Mouse (Mus musculus): Measurements from ENCODE around the gene Tnp2. TPM values are rescaled to one million over a fixed set of nuclear protein-coding genes. Genes with fewer than 3 reads are reported as not detected.
"Not testable (repeated sequence)": the region's sequence is repeated elsewhere in the genome, so short reads cannot be mapped to it uniquely, and the experiment has no call there.

The Tnp2 gene
- polyA plus RNA-seq, 1 experiment from 2014 or later, result not detected

DNA sequence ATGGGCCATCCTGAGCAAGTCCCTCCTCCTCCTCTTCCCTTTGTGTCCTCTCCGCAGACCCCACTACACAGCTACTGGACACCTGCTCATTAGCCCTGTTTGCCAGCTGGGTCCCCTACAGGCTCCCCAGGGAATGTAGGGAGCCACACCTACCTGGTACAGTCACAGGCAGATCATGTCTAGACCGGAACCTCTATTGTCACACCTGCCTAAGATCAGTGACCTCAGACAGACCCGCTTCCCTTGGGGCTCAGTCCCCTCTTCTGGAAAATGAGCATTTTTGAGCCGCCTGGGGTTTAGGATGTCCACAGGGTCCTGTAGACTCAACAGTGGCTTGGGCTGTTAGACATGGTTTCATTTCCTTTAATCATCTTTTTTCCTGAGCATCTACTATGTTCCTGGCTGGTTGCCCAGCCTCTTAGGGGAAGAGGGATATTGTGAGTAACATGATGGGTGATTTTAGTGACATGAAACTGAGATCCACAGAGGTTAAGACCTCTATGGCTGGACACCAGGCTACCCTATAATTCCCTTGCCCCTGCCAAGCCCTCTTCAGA lies 30.2 kb upstream of the Tnp2 start:
- Histone ChIP-seq H3K4me1 (replicated peaks; ENCODE audit: insufficient read depth, low read length) (no peaks in the 10 kb centered on the region), H3K4me2 (ENCODE audit: low read length) (no peak overlapping the region), H3K9ac (ENCODE audit: low read depth, low read length) (no peak overlapping the region), H3K4me3 (replicated peaks; ENCODE audit: low read depth, low read length) (no peak overlapping the region), H3K36me3 (ENCODE audit: insufficient read depth, low read length) (no peaks in the 10 kb centered on the region), H3K27me3 (ENCODE audit: insufficient read depth, low read length) (no peaks in the 10 kb centered on the region), H3K9me3 (replicated peaks; ENCODE audit: low read length) (no peaks in the 10 kb centered on the region), H3K27ac (no peak overlapping the region)
- WGBS, result 82% methylated on average over 4 of the region's 4 CpGs
- no peak for DNase-seq (ENCODE audit: low spot score)
- no peak for ATAC-seq (replicated peaks; ENCODE audit: low FRiP score, low read depth)
- TF ChIP-seq CTCF (IDR thresholded peaks at IDR 0.05; ENCODE audit: low read depth), result no peak

DNA sequence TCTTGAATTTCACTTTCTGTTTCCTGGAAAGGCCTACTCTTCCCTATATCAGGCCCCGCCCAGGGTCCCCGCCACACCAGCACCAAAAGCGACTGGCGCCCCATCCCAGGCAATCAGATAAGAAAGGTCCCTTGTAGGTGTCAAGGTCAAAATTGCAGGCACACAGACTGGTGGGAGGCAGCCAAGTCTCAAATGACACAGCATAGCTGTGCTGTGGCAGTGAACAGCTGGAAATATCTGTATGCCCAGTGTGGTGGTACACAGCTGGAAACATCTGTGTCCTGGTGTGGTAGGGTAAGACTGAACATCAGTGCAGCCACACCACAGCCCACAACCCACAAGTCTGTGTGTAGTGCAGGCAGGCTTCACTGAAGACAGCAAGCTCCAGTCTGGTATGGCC lies 26.4 kb upstream of the Tnp2 start:
- no peak overlapping the region for H3K4me2 ChIP-seq (ENCODE audit: low read length)
- no peak overlapping the region for H3K4me3 ChIP-seq (replicated peaks; ENCODE audit: low read depth, low read length)
- no peak for TF ChIP-seq CTCF (IDR thresholded peaks at IDR 0.05; ENCODE audit: low read depth)
- no peak overlapping the region for H3K27ac ChIP-seq
- ATAC-seq (replicated peaks; ENCODE audit: low FRiP score, low read depth) (no peak), DNase-seq (ENCODE audit: low spot score) (no peak)
- no peaks in the 10 kb centered on the region for H3K36me3 ChIP-seq (ENCODE audit: insufficient read depth, low read length)
- 56% methylated on average over 4 of the region's 4 CpGs for WGBS
- no peak overlapping the region for H3K9ac ChIP-seq (ENCODE audit: low read depth, low read length)
- no peaks in the 10 kb centered on the region for H3K27me3 ChIP-seq (ENCODE audit: insufficient read depth, low read length)
- no peaks in the 10 kb centered on the region for H3K9me3 ChIP-seq (replicated peaks; ENCODE audit: low read length)
- no peaks in the 10 kb centered on the region for H3K4me1 ChIP-seq (replicated peaks; ENCODE audit: insufficient read depth, low read length)

DNA sequence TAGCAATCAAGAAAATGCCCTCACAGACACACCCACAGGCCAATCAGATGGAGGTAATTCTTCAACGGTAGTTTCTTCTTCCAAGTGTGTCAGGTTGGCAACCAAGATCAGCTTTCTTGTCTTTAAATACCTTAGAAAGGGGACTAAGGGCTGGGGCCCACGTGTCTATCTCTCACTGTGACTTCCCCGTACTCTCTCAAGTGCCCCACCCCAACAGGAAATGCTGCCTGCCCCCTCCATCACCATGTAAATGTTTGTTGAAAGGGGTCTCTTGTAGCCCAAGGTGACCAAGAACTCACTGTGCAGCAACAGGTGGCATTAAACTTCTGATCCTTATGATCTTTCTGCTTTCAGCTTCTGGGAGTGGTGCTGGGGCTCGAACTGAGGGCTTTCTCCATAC lies 25.3 kb upstream of the Tnp2 start:
- Histone ChIP-seq H3K36me3 (ENCODE audit: insufficient read depth, low read length) (no peaks in the 10 kb centered on the region), H3K4me3 (replicated peaks; ENCODE audit: low read depth, low read length) (no peak overlapping the region), H3K9me3 (replicated peaks; ENCODE audit: low read length) (no peaks in the 10 kb centered on the region), H3K9ac (ENCODE audit: low read depth, low read length) (no peak overlapping the region), H3K4me2 (ENCODE audit: low read length) (no peak overlapping the region), H3K4me1 (replicated peaks; ENCODE audit: insufficient read depth, low read length) (no peaks in the 10 kb centered on the region), H3K27me3 (ENCODE audit: insufficient read depth, low read length) (no peaks in the 10 kb centered on the region), H3K27ac (no peak overlapping the region)
- 84% methylated on average over 4 of the region's 4 CpGs for WGBS
- TF ChIP-seq CTCF (IDR thresholded peaks at IDR 0.05; ENCODE audit: low read depth), result no peak
- no peak for DNase-seq (ENCODE audit: low spot score)
- no peak for ATAC-seq (replicated peaks; ENCODE audit: low FRiP score, low read depth)

DNA sequence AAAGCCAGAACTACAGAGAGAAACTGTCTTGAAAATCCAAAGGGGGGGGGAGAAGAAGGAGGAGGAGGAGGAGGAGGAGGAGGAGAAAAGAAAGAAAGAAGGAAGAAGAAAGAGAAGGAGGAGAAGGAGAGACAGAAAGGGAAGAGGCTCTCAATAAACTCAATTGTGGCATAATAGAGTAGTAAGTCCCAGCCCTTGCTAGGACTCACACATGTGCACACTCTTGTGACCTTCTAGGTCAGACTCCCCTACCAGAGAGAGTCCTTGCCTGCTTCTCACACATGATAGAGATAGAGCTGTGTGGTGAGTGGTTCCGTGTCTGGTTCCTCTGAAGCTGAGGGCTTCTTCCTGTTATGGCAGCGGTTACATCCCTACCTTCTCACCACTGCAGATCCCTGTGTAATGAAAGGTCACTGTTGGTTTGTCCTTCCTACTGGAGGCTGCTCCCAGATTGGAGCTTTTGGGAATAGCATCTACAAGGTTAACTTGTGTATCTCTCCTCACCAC lies 24.5 kb upstream of the Tnp2 start, which contains the start of gene Gm11172:
Gm11172 (plus strand) TSS at position 51 of the 507 bp plus-strand sequence.
- Histone ChIP-seq H3K27ac (no peak within 1 kb of the TSS), H3K27me3 (ENCODE audit: insufficient read depth, low read length) (no peaks in the 10 kb centered on the region), H3K9me3 (replicated peaks; ENCODE audit: low read length) (no peaks in the 10 kb centered on the region), H3K9ac (ENCODE audit: low read depth, low read length) (no peak within 1 kb of the TSS), H3K4me2 (ENCODE audit: low read length) (no peak within 1 kb of the TSS), H3K4me3 (replicated peaks; ENCODE audit: low read depth, low read length) (no peak within 1 kb of the TSS), H3K36me3 (ENCODE audit: insufficient read depth, low read length) (no peaks in the 10 kb centered on the region), H3K4me1 (replicated peaks; ENCODE audit: insufficient read depth, low read length) (no peaks in the 10 kb centered on the region)
- 81% methylated on average over 2 of the region's 2 CpGs for WGBS
- TF ChIP-seq CTCF (IDR thresholded peaks at IDR 0.05; ENCODE audit: low read depth), result no peak
- DNase-seq (ENCODE audit: low spot score), result no peak
- ATAC-seq (replicated peaks; ENCODE audit: low FRiP score, low read depth), result no peak

DNA sequence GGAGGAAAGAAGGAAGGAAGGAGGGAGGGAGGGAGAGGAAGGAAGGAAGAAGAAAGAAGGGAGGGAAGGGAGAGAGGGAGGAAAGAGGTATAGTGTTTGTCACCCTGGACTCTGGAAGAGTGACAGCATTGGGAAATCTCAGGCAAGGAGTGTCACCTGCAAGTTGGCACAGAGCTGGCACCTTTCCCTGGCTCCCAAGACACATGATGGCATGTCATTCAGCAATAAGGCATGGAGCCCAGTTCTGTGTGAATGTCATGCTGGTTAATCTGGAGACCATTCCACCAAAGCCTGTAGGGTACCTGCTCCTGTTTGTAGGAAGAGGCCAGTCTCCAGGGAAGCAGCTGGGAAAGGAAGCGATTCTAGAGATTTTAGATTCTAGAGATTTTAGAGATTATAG lies 21.9 kb upstream of the Tnp2 start:
- Histone ChIP-seq H3K36me3 (ENCODE audit: insufficient read depth, low read length) (no peaks in the 10 kb centered on the region), H3K4me1 (replicated peaks; ENCODE audit: insufficient read depth, low read length) (no peaks in the 10 kb centered on the region), H3K27ac (no peak overlapping the region), H3K9ac (ENCODE audit: low read depth, low read length) (no peak overlapping the region), H3K4me2 (ENCODE audit: low read length) (no peak overlapping the region), H3K27me3 (ENCODE audit: insufficient read depth, low read length) (no peaks in the 10 kb centered on the region), H3K4me3 (replicated peaks; ENCODE audit: low read depth, low read length) (no peak overlapping the region), H3K9me3 (replicated peaks; ENCODE audit: low read length) (no peaks in the 10 kb centered on the region)
- 88% methylated on average over 1 of the region's 1 CpGs for WGBS
- no peak for DNase-seq (ENCODE audit: low spot score)
- TF ChIP-seq CTCF (IDR thresholded peaks at IDR 0.05; ENCODE audit: low read depth), result no peak
- ATAC-seq (replicated peaks; ENCODE audit: low FRiP score, low read depth), result no peak

DNA sequence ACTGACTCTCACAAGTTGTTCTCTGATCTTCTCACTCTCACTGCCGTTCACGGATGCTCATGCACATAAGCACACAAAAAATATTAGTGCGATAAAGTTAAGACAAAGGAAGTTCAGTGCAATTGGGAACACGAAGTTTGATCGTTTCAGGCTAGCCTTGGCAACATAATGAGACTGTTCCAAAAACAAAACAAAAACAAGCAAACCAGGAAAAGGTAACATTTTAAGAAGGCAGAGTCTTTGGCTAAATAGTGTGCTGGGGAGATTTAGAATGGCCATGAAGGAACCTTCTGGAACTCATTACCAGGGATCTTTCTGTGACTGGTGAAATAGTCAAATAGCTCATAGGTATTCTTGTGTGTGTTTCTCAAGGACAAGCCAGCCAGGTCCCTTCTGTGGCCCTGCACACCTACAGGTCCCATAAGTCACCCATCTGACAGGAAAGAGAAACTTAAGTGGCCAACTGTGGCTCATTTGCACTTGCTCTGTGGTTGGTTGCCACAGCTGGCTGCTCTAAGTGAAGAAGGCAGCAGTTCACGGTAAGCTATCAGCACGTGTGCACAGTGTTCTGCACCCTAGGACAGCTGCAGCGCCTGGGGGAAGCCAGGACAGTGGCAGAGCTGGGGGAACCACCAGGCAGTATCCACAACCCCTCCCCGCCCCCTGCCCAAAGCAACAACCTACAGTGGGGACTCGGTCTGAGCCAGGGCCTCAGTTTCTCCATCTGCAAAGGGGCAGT lies 17.5 kb upstream of the Tnp2 start, which contains the start of gene Prm1:
Prm1 (minus strand) TSS at position 51 of the 739 bp plus-strand sequence.
- TF ChIP-seq CTCF (IDR thresholded peaks at IDR 0.05; ENCODE audit: low read depth), result no peak
- 67% methylated on average over 10 of the region's 10 CpGs for WGBS
- H3K9ac ChIP-seq (ENCODE audit: low read depth, low read length), result no peak within 1 kb of the TSS

DNA sequence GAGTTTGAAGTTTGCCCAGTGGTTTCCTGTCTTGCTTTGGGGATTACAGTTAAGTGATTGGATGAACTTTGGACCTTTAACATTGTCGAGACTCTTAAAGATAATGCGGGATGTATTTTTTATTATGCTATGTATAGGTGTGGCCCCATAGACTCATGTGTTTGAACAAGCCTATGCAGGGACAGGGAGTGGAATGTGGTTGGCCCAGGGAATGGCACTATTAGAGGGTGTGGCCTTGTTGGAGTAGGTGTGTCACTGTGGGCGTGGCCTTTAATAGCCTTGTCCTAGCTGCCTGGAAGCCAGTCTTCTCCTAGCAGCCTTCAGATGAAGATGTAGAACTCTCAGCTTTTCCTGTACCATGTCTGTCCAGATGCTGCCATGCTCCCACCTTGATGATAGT lies 14.0 kb upstream of the Tnp2 start:
- not testable (repeated sequence) for H3K27me3 ChIP-seq (ENCODE audit: insufficient read depth, low read length); H3K27ac ChIP-seq; H3K9me3 ChIP-seq (replicated peaks; ENCODE audit: low read length); ATAC-seq (replicated peaks; ENCODE audit: low FRiP score, low read depth); H3K9ac ChIP-seq (ENCODE audit: low read depth, low read length); H3K36me3 ChIP-seq (ENCODE audit: insufficient read depth, low read length); DNase-seq (ENCODE audit: low spot score); H3K4me1 ChIP-seq (replicated peaks; ENCODE audit: insufficient read depth, low read length); H3K4me2 ChIP-seq (ENCODE audit: low read length); H3K4me3 ChIP-seq (replicated peaks; ENCODE audit: low read depth, low read length)
- 82% methylated on average over 3 of the region's 3 CpGs for WGBS

More for the DNA sequence above, 17.5 kb upstream of the Tnp2 start, which contains the start of gene Prm1:
- DNase-seq (ENCODE audit: low spot score), result no peak
- no peak for ATAC-seq (replicated peaks; ENCODE audit: low FRiP score, low read depth)
- no peak within 1 kb of the TSS for H3K4me2 ChIP-seq (ENCODE audit: low read length)
- H3K27ac ChIP-seq, result no peak within 1 kb of the TSS
- no peaks in the 10 kb centered on the region for H3K4me1 ChIP-seq (replicated peaks; ENCODE audit: insufficient read depth, low read length)
- no peak within 1 kb of the TSS for H3K4me3 ChIP-seq (replicated peaks; ENCODE audit: low read depth, low read length)
- no peaks in the 10 kb centered on the region for H3K36me3 ChIP-seq (ENCODE audit: insufficient read depth, low read length)
- H3K27me3 ChIP-seq (ENCODE audit: insufficient read depth, low read length), result no peaks in the 10 kb centered on the region
- no peaks in the 10 kb centered on the region for H3K9me3 ChIP-seq (replicated peaks; ENCODE audit: low read length)
